8 mouse cellular contexts compared by ENCODE assay signal in the genomic region with DNA sequence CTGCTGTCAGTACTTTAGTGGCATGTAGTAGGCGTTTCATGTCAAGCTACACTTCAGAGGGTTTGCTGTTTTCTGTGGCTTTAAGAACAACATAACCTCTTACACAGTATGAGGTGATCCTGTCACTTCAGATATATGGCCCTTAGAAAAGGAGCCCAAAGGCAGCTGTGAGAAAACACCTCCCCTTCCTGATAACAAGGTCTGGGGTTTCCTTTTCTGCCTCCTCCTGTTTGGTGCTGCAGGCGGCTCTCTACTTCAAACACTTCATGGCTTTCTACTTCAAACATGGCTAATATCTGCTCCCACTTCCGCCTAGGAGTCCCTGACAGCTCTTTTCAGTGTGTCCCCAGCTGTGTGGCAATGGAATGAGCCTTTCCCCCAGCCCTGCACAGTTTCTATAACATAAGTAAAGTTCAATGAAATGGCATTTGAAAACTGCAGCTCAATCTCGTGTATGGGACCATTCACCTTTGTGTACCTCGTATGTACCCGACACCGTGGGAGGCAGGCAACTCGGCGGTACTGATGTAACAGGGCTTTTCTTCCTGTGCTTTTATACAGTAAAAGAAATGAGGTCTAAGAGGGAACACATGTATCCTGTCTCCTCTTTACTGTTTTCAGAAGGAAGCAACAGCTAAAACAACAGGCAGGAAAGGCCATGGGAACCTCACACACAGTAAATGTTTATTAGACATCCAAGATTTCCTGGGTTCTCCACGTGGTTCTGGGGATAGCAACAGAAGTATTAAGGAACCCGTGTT. TPM values are rescaled to one million over a fixed set of nuclear protein-coding genes. Genes with fewer than 3 reads are reported as not detected.
DNase-seq lines count a peak whose midpoint lies in the region; ATAC-seq lines count a peak whose summit lies in the region.

No protein-coding gene starts in this region.

- H3K27me3 ChIP-seq in kidney, embryonic 14.5 days (ENCODE audit: control insufficient read depth, insufficient read depth, low read length): no peaks in the 10 kb centered on the region
- no peaks in the 10 kb centered on the region for H3K27me3 ChIP-seq in liver, embryonic 16.5 days (ENCODE audit: control insufficient read depth, insufficient read depth, low read depth, low read length)
- H3K27me3 ChIP-seq in stomach, embryonic 16.5 days (ENCODE audit: control insufficient read depth, insufficient read depth, low read length): no peaks in the 10 kb centered on the region

- H3K9ac ChIP-seq in kidney, embryonic 14.5 days (ENCODE audit: low read depth, low read length): no peak overlapping the region
- H3K9ac ChIP-seq in liver, embryonic 16.5 days (ENCODE audit: low read depth, low read length): no peak overlapping the region
- no peak overlapping the region for H3K9ac ChIP-seq in stomach, embryonic 16.5 days (ENCODE audit: low read length)

- no peak overlapping the region for H3K4me3 ChIP-seq in kidney, embryonic 14.5 days (ENCODE audit: low read length)
- H3K4me3 ChIP-seq in liver, embryonic 16.5 days (ENCODE audit: low read depth, low read length): no peak overlapping the region
- no peak overlapping the region for H3K4me3 ChIP-seq in stomach, embryonic 16.5 days (replicated peaks; ENCODE audit: low read length)

- H3K27ac ChIP-seq in kidney, embryonic 14.5 days (ENCODE audit: low read depth, low read length): peak overlapping the region; percentile 56
- peak overlapping the region; percentile 65 for H3K27ac ChIP-seq in liver, embryonic 16.5 days (ENCODE audit: low read length)
- peak overlapping the region; percentile 26; the same call in 1 of the 2 replicates for H3K27ac ChIP-seq in stomach, embryonic 16.5 days (ENCODE audit: low read length)

- no peak for DNase-seq in kidney, adult 11 months
- no peak for DNase-seq in left cerebral cortex, adult 11 months (ENCODE audit: low spot score)
- no peak for DNase-seq in layer of hippocampus, adult 18-20 months (ENCODE audit: low spot score in 2 of 2)
- no peak for DNase-seq in adrenal gland, postnatal 4 days (ENCODE audit: low spot score in 2 of 2)

- H3K4me1 ChIP-seq in kidney, embryonic 14.5 days (ENCODE audit: control insufficient read depth, insufficient read depth, low read length): peaks cover 24% of the 10 kb centered on the region; the same call in 1 of the 2 replicates
- peaks cover 21% of the 10 kb centered on the region for H3K4me1 ChIP-seq in liver, embryonic 16.5 days (ENCODE audit: control insufficient read depth, low read depth, low read length)
- H3K4me1 ChIP-seq in stomach, embryonic 16.5 days (ENCODE audit: control insufficient read depth, insufficient read depth, low read length): peaks cover 4% of the 10 kb centered on the region; the same call in 1 of the 2 replicates

- 0 out of 2 replicates have a peak overlapping the region, but pooled peaks have one; percentile 4 for H3K4me2 ChIP-seq in kidney, embryonic 14.5 days (replicated peaks; ENCODE audit: low read depth, low read length)
- H3K4me2 ChIP-seq in liver, embryonic 16.5 days (ENCODE audit: low read depth, low read length): peak overlapping the region; percentile 30; the same call in 1 of the 2 replicates
- peak overlapping the region; percentile 19; the same call in 1 of the 2 replicates for H3K4me2 ChIP-seq in stomach, embryonic 16.5 days (ENCODE audit: low read depth, low read length)

- 14% methylated on average over 11 of the region's 11 CpGs for WGBS in kidney, embryonic 14.5 days
- WGBS in liver, embryonic 16.5 days (ENCODE audit: insufficient replicate concordance): 25% methylated on average over 11 of the region's 11 CpGs
- 32% methylated on average over 11 of the region's 11 CpGs for WGBS in stomach, embryonic 16.5 days

- ATAC-seq in kidney, embryonic 14.5 days (ENCODE audit: low FRiP score, low TSS enrichment): peak; percentile 88
- ATAC-seq in granulocyte monocyte progenitor cell, adult 5-6 weeks (replicated peaks; ENCODE audit: poor library complexity, severe bottlenecking): peak; percentile 43; the same call in 1 of the 2 replicates
- ATAC-seq in liver, embryonic 16.5 days (ENCODE audit: low read depth): peak; percentile 19; the same call in 1 of the 2 replicates
- ATAC-seq in stomach, embryonic 16.5 days (ENCODE audit: insufficient read depth, low FRiP score): peak; percentile 74; the same call in 1 of the 2 replicates

- H3K9me3 ChIP-seq in kidney, embryonic 14.5 days (ENCODE audit: control insufficient read depth, low read length): no peaks in the 10 kb centered on the region
- no peaks in the 10 kb centered on the region for H3K9me3 ChIP-seq in liver, embryonic 16.5 days (replicated peaks; ENCODE audit: control insufficient read depth, low read length)
- no peaks in the 10 kb centered on the region for H3K9me3 ChIP-seq in stomach, embryonic 16.5 days (replicated peaks; ENCODE audit: control insufficient read depth, low read length)

- H3K36me3 ChIP-seq in kidney, embryonic 14.5 days (ENCODE audit: control insufficient read depth, insufficient read depth, low read length): no peaks in the 10 kb centered on the region
- H3K36me3 ChIP-seq in liver, embryonic 16.5 days (ENCODE audit: control insufficient read depth, insufficient read depth): no peaks in the 10 kb centered on the region
- no peaks in the 10 kb centered on the region for H3K36me3 ChIP-seq in stomach, embryonic 16.5 days (ENCODE audit: control insufficient read depth, insufficient read depth, low read length)

RNA-seq across cellular contexts. Expression of a gene that starts 13.7 kb away (rescaled TPM):
- polyA plus RNA-seq in kidney, embryonic 14.5 days (2014; fragmentation: Nextera tagmentation; extraction: Ambion mirVana): 6.1 and 7.4 TPM in 2 replicates
- total RNA-seq in granulocyte monocyte progenitor cell, adult 5-6 weeks (2014; fragmentation: Nextera tagmentation): not detected in 2 replicates
- total RNA-seq in granulocyte monocyte progenitor cell, adult 5-6 weeks (2017): not detected in 2 replicates
- polyA plus RNA-seq in liver, embryonic 16.5 days (2015; fragmentation: Nextera tagmentation; extraction: Ambion mirVana): 0.98 and 1.4 TPM in 2 replicates
- 17.3 and 19.1 TPM in 2 replicates for polyA plus RNA-seq in stomach, embryonic 16.5 days (2015; fragmentation: Nextera tagmentation; extraction: Ambion mirVana)
- total RNA-seq in layer of hippocampus, adult 18-20 months (2021): 10 to 100 TPM; 20.8 to 26.2 TPM
- 10 to 100 TPM; 22.6 to 26.6 TPM for total RNA-seq in adrenal gland, postnatal 4 days (2021)

Comparison
In these comparisons a context has a peak if more than half of its experiments do, and no peak if none do; other contexts are left out.
1. ATAC-seq: peak in every context shown above with its lines; median percentile 88 in kidney, embryonic 14.5 days; 74 in stomach, embryonic 16.5 days; 43 in granulocyte monocyte progenitor cell, adult 5-6 weeks; 19 in liver, embryonic 16.5 days.
2. RNA of a gene that starts 13.7 kb away (total RNA-seq): 22.6 to 26.6 TPM in adrenal gland, postnatal 4 days and 20.8 to 26.2 TPM in layer of hippocampus, adult 18-20 months; not detected in granulocyte monocyte progenitor cell, adult 5-6 weeks; every median in the first group is over 10 times any median in the second.
3. Peak in every context shown above with its lines, with median percentiles within 50 percentile points of each other: H3K27ac ChIP-seq and H3K4me2 ChIP-seq.